Mouse (Mus musculus): ENCODE measurements around the gene Fgfr1op. TPM values are rescaled to one million over a fixed set of nuclear protein-coding genes. Genes with fewer than 3 reads are reported as not detected.

Gene Fgfr1op
- total RNA-seq, 1 experiment from 2014 or later = 71.3 TPM

DNA sequence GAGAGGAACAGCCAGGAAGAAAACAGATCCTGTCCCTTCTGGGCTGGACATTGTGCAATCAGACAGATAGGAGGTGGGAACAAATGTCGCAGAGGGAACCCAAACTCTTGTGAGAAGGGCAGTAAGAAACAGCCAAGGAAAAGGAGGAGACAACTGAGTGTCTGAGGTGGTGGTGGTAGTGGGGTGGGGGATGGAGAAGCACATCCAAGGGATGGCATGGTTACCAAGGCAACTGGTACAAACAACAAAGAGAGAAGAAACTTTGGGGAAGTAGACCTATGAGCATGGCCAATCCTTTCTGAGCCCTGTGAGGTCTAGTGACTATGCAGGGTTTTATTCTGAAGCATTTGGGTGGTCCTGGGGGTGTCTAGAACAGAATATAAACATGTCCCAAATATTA lies 49.1 kb downstream of the Fgfr1op start:
- ATAC-seq (ENCODE audit: extremely low read depth, insufficient number of reproducible peaks, low FRiP score, poor library complexity, severe bottlenecking) = peak; percentile 82

DNA sequence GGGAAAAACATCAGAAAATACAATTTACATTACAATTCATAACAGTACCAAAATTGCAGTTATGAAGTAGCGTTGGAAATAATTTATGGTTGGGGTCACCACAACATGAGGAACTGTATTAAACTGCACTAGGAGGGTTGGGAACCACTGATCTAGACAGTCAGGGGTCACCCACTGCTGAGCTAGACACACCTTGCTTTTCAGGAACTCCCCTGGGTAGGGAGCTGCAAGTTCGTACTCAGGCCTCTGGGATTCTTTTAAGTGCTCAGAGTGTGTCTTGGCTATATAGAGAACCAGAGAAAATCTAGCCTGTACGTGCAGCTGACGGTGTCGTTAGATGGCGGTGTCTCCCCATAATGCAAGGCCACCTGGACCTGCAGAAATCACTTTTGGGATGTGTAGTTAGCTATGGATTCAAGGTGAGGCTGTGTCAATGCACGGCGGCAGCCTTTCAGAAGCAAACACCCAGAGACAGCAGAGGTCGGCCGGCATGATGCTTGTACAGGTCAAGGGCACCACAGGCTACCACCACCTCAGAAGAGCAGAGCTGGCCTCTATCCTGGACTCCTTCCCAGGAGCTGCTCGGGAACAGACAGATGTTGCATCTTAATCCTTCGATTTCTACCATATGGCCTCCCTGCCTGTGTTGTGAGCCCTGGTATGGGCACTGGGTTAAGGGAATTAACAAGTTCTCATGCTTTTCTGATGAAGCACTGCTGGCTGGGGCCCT lies 49.9 kb downstream of the Fgfr1op start:
- ATAC-seq (ENCODE audit: extremely low read depth, insufficient number of reproducible peaks, low FRiP score, poor library complexity, severe bottlenecking) = no peak

DNA sequence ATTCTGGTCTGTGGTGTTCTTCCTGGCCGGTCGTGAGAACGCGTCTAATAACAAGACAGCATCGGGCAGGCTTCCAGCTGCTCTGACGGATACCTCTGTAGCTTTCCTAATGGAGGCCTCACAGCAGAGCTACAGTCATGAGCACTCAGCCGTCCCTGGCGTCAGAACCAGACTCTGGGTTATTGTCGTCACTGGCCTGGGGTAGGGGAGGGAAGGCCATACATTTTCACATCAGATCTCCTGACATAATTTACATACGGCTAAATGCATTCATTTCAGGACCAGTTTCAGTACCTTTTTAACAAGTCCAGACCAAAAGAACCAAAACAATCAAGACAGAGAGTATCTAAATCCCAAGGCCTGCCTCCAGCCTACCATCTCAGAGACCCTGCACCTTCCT lies 57.9 kb downstream of the Fgfr1op start:
- ATAC-seq (ENCODE audit: extremely low read depth, insufficient number of reproducible peaks, low FRiP score, poor library complexity, severe bottlenecking) = peak; percentile 24; the same call in 1 of the 2 replicates

DNA sequence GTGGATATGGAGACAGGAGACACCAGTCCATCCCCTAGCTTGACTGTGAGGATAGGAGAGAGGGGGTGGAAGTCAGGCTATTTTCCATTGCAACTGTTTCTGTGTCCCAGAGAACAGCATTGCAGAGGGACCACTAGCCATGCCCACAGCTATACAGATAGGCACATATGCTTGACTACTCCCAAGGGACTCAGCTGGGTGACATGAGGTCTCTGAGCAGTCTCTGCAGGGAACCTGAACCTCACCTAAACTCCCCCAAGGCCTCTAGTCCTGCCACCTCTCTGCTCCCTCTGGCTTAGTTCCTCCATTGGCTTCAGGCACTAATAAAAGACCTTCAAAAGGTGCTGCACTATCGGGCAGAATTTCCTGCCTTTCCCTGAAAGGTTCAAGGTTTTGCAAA lies 58.8 kb downstream of the Fgfr1op start:
- ATAC-seq (ENCODE audit: extremely low read depth, insufficient number of reproducible peaks, low FRiP score, poor library complexity, severe bottlenecking) = no peak

DNA sequence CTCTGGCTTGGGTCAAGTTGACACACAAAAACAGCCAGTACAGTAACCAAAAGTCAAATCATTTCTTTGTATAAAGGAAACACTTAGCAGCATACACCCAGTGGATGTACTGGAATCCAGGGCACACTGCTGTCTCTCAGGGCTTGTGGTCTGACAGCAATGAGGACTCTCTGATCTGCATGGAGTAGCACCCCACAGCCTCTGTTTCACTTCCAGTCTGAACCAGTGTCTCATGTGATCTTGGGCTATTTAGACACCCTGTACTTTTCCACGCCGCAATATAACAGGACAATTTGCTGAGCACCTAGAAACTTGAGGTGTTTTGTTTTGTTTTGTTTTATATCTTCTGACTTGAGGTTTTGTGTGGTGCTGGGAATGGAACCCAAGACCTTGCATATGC lies 59.9 kb downstream of the Fgfr1op start:
- ATAC-seq (ENCODE audit: extremely low read depth, insufficient number of reproducible peaks, low FRiP score, poor library complexity, severe bottlenecking) = peak; percentile 45; the same call in 1 of the 2 replicates

DNA sequence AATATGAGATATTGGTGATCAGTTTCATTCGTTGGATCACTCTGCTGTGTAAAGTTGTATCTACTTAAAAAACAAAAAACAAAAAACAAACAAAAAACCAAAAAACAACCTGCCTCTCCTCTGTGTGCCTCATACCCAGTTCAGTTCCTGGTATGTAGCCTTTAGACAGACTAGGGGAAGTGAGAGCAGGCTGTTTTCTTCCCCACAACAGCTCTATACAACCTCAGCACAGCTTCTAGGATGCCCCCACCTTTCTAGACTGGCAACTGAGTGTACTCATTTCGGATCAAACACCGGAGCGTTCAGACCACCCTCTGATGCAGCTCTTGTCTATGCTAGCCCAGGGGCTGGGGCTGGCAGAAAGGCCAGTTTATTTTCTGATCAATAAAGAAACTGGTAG lies 60.4 kb downstream of the Fgfr1op start:
- ATAC-seq (ENCODE audit: extremely low read depth, insufficient number of reproducible peaks, low FRiP score, poor library complexity, severe bottlenecking) = peak; percentile 77

DNA sequence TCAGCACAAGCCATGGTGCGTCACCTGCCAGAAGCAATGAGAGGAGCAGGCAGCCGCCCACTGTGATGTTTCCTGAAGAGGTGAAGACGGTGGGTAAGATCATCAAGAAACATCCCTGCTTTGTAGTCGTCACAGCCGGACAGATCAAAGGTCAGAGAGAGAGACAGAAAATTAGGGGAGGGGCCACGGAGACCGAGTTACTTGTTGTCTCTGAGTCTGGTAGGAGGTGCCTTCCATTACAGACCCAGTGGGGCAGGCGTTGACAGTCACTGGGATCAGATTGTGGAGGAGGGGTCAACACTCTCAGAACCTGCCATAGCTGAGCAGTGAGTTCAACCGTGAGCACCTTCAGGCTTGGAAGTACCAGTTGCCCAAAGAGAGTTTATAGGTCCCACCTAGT lies 63.3 kb downstream of the Fgfr1op start:
- no peak for ATAC-seq (ENCODE audit: extremely low read depth, insufficient number of reproducible peaks, low FRiP score, poor library complexity, severe bottlenecking)

DNA sequence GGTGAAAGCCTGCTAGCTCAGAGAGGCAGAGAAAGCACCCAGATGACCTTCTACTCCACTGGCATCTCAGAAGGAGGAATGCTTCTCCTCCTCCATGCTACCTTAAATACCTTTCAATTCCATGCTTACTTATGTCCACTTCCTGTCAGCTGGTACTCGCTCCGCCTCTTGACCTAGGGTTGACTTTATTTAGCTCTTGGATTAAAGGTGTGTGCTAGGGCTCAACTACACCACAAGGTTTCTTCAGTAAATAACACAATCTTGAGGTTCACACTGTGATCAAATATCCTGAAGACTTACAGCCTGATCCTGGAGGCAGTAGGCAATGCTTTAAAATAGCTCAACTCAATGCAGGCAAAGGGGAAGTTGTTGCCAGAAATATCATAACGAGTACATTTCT lies 64.3 kb downstream of the Fgfr1op start:
- no peak for ATAC-seq (ENCODE audit: extremely low read depth, insufficient number of reproducible peaks, low FRiP score, poor library complexity, severe bottlenecking)

DNA sequence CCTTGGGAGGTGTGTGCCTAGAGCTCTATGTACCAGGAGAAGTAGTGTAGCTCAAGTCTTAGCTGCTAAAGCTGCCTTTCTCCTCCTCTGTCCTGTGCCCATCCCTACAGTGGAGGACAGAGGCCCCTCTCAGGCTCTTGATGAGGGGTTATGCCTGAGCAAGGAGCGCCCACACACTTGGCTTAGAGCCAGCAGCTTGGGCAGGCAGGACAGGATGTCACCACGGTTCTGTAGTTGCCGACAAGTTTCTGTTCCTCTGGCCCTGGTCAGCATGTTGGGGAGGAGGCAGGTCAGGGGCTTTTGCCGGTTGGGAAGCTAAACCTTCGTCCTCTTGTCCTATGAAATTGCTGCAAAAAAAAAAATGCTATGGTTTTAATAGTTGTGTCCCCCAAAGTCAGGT lies 66.8 kb downstream of the Fgfr1op start:
- peak; percentile 44; the same call in 1 of the 2 replicates for ATAC-seq (ENCODE audit: extremely low read depth, insufficient number of reproducible peaks, low FRiP score, poor library complexity, severe bottlenecking)

DNA sequence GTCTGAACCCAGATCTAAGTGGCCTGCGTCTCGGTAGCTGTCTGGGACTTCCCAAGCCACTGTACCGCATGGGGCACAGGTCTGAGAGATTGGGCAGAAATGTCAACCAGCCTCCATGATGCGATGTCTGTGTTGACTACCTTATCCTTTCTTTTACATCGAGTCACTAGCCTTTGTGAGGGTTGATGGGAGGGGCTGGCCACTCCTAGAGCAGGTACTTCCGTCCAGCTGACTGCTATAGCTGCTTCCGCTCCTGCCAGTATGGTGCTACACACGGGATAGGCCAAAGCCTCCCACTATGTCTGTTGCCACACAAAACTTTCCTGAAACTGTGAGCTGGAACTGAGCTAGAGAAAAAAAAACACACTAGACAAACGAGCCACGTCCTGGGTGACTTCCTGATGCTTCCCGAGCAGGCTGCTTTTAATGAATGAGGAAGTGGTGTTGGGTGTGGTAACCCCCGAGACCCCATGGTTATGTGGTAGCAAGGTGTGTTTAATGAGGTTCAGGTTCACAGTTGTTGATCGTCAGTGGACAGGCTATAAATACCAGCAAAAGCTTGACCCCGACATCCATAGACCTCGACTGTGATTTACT lies 68.4 kb downstream of the Fgfr1op start:
- peak; percentile 33 for ATAC-seq (ENCODE audit: extremely low read depth, insufficient number of reproducible peaks, low FRiP score, poor library complexity, severe bottlenecking)

DNA sequence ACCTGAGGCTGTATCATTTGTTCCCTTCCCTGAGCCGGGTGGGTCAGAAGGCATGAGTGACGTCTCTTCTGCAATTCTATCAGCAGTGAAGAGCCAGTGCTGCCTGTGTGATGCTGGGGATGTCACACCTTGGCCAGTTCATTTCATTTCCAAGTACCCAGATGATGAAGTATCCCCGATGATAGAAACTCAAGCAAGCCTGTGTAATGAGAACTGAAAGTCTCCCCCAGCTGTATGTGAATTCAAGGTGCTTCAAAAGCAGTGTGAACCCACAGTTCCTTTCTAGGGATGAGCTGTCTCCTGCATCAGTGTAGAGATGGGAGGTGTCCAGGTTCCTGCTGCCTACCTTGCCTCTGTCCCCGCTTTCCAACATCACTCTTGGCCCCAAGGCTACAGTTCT lies 69.2 kb downstream of the Fgfr1op start:
- no peak for ATAC-seq (ENCODE audit: extremely low read depth, insufficient number of reproducible peaks, low FRiP score, poor library complexity, severe bottlenecking)

DNA sequence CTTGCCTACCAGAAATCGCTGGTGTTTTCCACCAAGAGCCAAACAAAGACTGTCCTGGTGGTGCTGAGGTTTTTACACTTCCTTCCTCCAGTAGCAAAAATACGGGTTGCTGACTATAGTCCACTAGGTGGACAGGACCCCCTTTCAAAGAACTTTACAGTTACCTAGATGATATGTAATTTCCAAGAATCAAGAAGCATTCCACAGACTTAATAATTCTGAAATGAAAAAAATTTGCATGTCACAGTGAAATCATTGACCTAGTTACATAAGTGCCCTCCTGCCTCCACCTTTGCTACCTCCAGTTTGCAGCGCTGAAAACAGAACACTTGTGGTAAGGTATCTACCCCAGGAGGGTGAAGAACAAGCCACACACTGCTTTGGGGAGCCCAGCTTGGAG lies 70.4 kb downstream of the Fgfr1op start, which contains the start of gene Ccr6:
Ccr6 (plus strand) TSS at position 301 of the 400 bp plus-strand sequence.
- ATAC-seq (ENCODE audit: extremely low read depth, insufficient number of reproducible peaks, low FRiP score, poor library complexity, severe bottlenecking) = no peak

DNA sequence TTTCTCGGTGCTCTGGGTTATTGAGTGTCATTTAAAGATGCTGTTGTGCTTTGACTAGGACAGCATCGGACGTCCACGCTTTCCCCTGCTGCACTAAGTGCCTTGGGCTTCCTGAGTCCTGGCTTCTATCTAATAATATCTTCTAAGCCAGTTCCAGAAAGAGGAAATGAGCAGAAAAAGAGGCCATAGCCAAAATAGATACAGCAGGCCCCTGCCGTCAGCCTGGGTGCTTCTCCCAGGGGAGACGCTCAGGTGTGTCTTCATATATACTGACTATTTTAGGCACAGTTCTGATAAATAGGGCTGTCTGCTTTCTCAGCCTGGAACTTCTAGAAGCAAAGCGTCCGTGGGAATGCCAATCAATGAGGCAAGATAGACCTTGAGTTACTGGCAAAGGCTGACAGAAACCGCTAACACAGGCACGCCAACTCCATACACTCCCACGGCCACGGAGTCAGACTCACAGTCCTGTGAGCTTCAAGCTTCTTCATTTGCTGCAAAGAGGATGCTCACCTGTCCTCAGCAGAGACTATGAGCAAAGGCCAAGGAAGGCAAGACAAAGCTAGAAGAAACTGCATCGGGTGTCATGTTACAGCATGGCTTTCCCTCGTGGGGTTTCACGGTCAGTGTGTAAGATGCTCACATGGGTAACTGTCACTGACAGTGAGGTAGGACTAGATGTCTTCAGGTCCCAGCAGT lies 72.9 kb downstream of the Fgfr1op start:
- ATAC-seq (ENCODE audit: extremely low read depth, insufficient number of reproducible peaks, low FRiP score, poor library complexity, severe bottlenecking) = peak; percentile 46

DNA sequence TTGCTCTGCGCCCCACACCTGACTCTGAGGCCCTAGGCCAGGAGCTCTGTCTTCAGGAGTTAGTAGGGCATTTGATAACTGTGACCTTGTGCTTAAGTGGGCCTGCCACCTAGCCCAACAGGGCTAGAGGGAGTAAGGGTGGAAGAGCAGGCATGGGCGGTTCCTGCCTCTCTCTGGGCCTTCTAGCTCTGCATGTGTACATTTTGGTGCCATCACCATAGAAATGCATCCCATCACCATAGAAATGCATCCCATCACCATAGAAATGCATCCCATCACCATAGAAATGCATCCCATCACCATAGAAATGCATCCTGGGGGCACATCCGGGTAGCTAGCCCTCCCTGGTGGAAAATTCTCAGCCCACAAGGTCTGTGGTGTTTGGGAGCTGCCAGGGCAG lies 74.3 kb downstream of the Fgfr1op start:
- no peak for ATAC-seq (ENCODE audit: extremely low read depth, insufficient number of reproducible peaks, low FRiP score, poor library complexity, severe bottlenecking)

DNA sequence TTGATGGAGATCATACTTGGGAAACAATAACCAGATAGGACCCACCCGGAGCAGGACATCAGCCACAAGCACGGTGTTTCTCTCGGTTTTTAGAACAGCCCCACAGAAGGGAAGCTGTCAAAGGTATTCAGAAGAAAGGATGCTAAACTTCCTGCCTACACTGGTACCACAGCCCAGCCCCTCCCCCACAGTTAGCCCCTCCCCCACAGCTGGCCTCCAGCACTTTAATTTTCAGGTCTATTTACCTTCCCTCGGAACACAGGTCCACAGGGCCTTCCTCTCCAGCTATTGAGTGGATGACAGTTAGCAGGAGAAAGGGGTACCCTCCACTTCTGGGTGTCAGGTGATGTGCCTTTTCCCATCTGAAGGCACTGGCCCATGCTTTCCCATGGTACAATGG lies 75.2 kb downstream of the Fgfr1op start:
- no peak for ATAC-seq (ENCODE audit: extremely low read depth, insufficient number of reproducible peaks, low FRiP score, poor library complexity, severe bottlenecking)

DNA sequence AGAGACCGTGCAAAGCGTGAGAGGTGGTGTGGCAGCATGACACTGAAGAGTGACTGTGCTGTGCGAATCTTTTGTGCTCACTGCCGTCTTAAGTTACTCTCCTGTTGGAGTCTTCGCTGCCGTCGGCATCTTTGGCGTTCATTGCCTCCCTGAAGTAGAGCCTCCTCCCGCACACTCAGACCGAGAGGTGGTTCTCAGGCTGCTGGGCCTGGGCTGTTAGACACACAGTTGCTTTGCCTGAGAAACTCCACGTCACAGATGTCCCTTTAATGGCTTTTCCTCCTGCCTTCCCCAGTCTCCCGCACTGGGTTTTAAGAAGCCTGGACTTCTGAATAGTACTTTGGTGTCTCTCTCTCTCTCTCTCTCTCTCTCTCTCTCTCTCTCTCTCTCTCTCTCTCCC lies 76.3 kb downstream of the Fgfr1op start:
- ATAC-seq (ENCODE audit: extremely low read depth, insufficient number of reproducible peaks, low FRiP score, poor library complexity, severe bottlenecking) = no peak

DNA sequence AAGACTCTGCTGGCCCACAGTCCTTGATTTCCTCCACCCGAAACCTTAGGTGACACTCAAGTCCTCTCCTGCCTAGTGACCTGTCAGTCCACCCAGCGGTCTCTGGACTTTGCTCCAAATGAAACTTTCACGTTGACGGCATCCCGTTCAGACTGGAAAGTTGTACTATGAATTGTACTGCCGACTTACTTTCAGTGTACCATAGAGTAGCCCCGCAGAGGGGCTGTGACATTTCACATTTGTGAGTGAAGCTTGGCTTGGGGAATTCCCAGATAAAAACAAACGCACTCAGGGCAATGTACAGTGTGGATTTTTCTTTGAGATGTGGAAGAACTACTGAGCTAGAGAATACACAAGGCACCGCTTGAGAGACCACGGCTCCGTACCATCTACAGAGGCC lies 76.9 kb downstream of the Fgfr1op start:
- no peak for ATAC-seq (ENCODE audit: extremely low read depth, insufficient number of reproducible peaks, low FRiP score, poor library complexity, severe bottlenecking)

DNA sequence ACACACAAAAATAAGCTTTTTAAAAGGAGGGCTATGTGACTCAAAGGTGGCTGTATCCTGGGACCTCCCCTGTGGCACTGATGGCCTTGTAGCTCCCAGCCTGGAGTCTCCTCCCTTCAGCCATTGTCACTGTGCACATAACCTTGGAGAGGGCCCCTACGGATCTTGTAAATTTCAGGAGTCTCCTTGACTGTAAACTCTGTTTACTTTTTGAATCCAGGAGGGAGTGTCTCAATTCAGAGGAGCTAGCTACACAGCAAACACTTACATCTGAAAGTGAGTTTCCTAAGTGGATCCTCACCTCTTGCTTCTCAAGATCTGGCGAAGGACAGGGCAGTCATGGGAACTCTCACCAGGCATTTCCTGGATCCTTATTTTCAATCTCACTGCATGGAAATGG lies 78.8 kb downstream of the Fgfr1op start:
- ATAC-seq (ENCODE audit: extremely low read depth, insufficient number of reproducible peaks, low FRiP score, poor library complexity, severe bottlenecking) = no peak

DNA sequence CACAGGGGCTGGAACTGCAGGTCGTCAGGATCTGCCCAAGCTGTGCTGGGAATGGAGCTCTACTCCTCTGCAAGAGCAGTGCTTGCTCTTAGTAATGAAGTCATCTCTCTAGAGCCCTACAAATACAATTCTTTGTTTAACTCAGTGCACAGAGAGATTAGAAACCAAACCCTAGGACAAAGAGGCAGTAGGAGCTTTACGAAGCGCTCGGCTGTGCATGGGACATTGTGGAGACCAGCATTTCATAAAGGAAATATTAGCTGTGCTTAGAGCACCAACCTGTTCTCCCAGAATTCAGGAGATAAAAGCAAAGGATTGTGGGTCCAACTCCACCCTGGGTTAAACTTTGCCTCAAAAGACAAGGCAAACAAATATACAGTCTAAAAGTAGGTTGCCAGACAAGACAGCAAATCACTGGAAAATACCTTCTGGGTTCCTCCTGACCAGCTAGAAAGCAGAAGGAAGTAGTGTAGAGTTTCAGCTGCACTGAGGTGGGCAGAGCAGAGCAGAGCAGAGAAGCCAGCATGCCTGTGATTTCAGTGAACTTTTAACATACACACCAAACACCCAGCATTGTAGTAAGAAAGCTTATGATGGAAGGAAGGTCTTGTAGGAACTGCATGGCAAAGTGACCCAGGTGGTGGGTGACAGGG lies 80.9 kb downstream of the Fgfr1op start:
- peak; percentile 65; the same call in 1 of the 2 replicates for ATAC-seq (ENCODE audit: extremely low read depth, insufficient number of reproducible peaks, low FRiP score, poor library complexity, severe bottlenecking)

All from neutrophil, adult 5-6 weeks (primary cell).